Mouse (Mus musculus) bone marrow, adult 2 months (tissue): ENCODE measurements at regions not wholly inside any gene's neighbourhood (a gene's known extent, or its start where the extent isn't known, plus 50 kb on each side); places are given as distances from the start of the nearest gene placed in this dataset.

Experiments
- CTCF ChIP-seq: fragments of 200-500 bp; IDR thresholded peaks from 2 replicates; pipeline ENCODE4 v1.5.1; 2011; ENCODE audit warnings: low read length, control low read depth; ENCODE audit not compliant: control insufficient read depth, insufficient read depth
- POLR2A ChIP-seq: fragments of 200-500 bp; IDR thresholded peaks from 2 replicates; pipeline ENCODE4 v1.6.1; 2011; ENCODE audit warnings: low read depth, mild to moderate bottlenecking, control low read depth, low read length, borderline replicate concordance; ENCODE audit not compliant: control insufficient read depth

DNA sequence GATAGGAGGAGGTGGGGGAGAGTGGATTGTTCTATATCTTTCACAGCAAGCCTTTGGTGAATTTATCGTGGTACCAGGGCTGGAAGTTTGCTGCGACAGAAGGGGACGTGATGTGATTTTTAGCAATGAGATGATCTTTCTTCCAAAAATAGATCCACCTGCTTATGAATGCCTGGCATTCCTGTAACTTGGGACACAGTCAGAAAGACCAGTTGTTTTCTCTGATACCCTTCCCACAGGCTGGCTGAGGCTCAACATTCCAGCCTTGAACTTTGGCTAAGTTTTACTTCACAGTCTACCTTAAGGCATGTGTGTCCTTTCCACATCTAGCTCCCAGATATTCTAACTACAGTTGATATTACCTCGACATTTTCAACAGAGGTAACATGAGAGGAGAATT is 1434.1 kb downstream of the Slc22a22 start:
- TF ChIP-seq CTCF, result no peak
- no peak for TF ChIP-seq POLR2A
